Mouse (Mus musculus) left cerebral cortex, adult 11 months (tissue): Measurements from ENCODE around the gene Dazap2.
"Not testable (repeated sequence)": the region's sequence is repeated elsewhere in the genome, so short reads cannot be mapped to it uniquely, and the experiment has no call there.

ENCODE experiments used
- DNase-seq: peaks from one replicate; pipeline ENCODE4 v3.0.0; 2022; ENCODE audit warnings: low spot score

Gene Dazap2

DNA sequence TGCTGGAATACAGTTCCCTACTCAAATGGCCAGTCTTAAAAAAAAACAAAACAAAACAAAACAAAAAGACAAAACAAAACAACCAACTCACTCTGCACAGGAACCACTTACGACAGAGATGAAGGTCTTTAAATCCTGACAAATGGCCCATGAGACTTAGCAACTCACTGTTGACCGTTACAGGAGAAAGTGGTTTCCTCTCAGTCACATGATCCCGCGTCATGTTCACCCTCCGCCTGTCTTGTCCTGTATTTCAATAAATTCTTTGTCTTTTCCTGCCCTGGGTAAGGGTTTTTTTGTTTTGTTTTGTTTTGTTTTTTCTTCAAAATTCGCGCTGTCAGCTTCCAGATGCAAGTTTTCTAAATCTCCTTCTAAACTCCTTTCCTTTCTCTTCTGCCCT, 3.2 kb upstream of the Dazap2 start:
- no peak for DNase-seq

GRCm38 (mm10) chr15:100612432-100612831, 2.7 kb upstream of the Dazap2 start:
- DNase-seq, result no peak

- peak; percentile 45 for DNase-seq
Observed at GRCm38 (mm10) chr15:100613584-100613983, 1.6 kb upstream of the Dazap2 start.

DNA sequence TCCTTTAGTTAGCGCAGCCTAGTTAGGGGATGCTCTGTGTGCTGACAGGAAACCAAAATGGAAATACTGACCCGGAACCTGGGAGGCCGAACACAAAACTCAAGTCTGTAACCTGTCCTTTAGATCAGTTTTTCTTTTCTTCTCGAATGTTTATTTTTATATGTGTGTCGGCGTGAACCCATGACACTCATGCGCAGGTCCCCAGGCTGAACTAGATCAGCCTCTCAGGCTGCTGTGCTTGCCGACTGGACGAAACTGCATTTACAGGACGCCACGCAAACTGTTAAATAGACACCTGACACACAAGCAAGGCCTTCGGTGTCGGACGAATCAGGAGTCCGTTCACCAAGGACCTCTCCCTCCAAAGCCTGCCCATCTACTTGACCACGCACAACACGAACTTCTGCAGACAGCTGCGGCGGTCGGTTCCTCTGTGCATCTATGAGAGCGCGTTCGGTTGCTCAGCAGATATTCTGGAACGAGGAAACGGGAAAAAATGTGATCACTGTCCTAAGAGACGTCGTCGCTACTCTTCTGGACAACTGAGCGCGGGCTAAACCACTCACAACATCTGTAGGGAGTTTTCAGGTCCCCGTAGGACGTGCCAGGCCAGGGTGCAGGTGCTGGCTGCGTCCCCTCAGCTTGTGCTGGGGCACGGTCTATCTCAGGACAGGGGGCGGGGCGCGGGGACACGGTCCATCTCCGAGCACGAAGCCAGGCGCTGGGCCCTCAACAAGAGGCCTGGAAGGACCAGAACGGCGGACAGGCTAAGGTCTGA, 742 bp upstream of the Dazap2 start:
- DNase-seq, result peak; percentile 33

- peak; percentile 78 for DNase-seq
Observed at GRCm38 (mm10) chr15:100615825-100616220, 674 bp downstream of the Dazap2 start.

DNA sequence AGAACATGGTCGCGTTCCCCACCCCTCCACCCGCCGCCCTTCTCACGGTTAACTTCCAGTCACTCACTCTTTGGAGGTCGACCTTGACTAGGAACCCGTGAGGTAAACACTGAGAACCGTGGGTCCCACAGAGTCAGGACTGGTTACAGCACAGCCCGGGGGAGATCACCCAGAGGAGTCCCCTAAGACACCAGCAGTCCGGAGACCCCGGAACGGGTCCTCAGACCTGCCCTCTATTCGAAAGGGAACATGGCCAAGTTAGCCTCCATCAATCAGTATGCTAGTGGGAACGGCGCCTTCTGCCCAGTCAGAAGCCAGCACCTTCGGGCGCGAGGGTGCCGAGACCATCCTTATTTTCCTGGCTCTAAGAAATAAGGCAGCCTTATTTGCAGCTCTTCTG, 1.1 kb downstream of the Dazap2 start:
- DNase-seq, result no peak

DNA sequence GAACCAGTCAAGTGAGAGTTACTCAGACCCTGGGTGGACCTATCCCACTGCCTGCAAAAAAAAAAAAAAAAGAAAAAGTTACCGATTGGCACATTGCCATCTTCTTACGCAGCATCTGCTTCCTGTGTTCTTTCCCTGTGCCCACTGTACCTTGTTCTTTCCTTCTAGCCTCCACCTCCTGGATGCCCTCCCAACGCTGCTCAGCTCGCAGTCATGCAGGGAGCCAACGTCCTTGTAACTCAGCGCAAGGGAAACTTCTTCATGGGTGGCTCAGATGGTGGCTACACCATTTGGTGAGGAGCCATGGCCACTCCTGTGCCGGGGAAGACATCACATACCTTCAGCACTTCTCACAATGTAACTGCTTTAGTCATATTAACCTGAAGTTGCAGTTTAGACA, 4.1 kb downstream of the Dazap2 start:
- DNase-seq, result no peak

- DNase-seq, result not testable (repeated sequence)
Observed at GRCm38 (mm10) chr15:100621671-100622070, 6.5 kb downstream of the Dazap2 start.

DNA sequence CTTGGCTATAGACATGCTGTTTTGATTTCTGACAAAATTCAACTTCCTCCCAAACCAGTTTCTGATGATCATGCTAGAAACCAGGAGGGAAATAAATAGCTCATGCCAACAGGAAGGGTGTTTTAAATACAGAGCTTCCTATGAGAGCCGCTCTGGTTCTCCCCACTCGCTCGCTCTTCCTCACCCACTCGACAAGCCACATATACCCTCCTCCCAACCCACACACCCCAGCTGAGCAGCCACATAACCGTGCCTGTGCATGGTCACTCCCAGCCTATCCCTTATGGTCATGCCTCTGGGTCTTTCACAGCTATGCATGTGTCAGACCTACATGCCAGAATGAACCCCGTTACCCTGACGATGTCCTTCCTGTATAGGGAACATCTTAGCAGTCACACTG, 7.0 kb downstream of the Dazap2 start:
- DNase-seq, result no peak

GRCm38 (mm10) chr15:100623754-100624153, 8.6 kb downstream of the Dazap2 start:
- no peak for DNase-seq

- no peak for DNase-seq
Observed at GRCm38 (mm10) chr15:100624435-100624834, 9.3 kb downstream of the Dazap2 start.

GRCm38 (mm10) chr15:100627287-100627686, 12.1 kb downstream of the Dazap2 start:
- no peak for DNase-seq

- DNase-seq, result no peak
Observed at GRCm38 (mm10) chr15:100627774-100628370, 12.7 kb downstream of the Dazap2 start.

DNA sequence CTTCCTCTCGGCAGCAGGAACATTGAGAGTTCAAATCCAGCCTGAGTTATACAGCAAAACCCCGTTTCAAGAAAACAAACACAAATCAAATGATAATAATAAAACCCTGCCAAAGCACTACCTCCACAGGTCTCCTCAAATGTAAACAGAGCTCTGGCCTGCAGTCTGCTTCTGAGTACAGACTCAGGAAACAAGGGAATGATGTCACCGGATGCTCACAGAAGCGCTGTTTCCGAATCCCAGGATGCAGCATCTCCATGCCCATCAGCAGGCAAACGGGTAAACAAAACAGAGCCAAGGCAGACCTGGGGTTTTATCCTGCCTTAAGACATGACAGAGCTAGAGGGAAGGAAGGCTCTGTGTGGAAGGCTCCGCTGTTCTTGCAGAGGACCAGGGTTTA, 13.6 kb downstream of the Dazap2 start:
- DNase-seq, result no peak

DNA sequence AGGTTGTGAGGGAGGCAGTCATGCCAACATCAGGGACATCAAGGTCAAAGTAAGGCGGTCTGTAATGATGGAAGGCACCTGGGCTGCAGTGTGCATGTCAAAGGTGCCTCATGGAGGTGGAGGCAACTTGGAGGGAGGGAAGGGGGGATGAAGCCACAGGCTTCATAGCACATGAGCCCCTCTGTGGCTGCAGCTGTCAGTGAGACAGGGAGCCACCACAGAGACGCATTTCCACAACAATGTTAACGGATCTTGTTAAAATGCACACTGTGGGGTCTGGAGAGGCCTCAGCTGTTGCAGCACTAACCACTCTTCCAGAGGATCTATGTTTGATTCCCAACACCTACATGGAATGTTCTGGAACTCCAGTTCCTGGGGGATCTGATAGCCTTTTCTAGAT, 15.0 kb downstream of the Dazap2 start:
- DNase-seq, result no peak

DNA sequence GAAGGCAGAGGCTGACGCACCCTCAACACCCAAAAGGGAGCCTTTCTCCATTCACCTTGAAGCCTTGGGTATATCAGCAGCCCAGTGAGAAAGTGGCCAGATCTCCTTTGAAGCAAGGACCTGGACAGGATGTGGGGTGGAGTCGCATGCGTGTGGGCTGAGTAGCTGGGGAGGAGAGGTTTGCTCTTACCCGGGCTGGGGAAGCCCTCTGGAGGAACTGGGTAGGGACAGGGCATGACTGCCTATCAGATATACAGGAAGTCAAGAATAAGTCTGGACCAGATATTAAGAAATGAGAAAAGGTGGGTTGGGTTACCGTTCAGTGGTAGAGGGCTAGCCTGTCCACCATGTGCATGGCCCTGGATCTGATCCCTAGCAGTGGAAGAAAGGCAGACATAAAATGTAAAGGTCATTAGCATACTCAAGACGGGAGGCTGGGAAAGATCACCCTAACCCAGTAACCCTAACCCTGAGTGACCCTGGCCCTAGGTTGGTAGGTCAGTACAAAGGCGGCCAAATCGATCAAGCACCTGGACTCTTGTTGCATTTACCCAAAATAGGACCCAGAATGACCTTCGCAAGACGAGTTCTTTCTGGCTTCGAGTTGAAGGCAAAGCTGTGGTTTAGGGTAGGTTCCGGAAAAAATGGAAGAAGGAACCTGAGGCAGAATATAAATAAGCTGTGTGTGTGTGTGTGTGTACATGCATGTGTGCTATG, 16.5 kb downstream of the Dazap2 start:
- DNase-seq, result no peak

DNA sequence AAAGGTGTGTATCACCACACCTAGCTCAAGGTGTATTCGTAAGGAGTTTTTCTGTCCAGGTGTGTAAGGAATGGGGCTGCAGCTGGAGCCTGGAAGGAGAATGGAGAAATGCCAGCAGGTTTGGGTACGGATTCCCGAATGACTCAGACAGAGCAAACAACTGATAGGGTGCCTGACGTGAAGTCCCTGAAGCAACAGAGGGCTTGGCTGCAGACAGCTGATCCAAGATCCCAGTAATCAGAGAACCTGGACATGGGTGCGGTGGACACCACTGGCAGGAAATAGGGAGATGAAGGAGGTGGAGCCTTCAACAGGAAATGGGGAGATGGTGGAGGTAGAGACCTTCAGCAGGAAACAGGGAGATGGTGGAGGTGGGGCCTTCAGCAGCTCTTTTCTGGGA, 17.2 kb downstream of the Dazap2 start:
- no peak for DNase-seq

DNA sequence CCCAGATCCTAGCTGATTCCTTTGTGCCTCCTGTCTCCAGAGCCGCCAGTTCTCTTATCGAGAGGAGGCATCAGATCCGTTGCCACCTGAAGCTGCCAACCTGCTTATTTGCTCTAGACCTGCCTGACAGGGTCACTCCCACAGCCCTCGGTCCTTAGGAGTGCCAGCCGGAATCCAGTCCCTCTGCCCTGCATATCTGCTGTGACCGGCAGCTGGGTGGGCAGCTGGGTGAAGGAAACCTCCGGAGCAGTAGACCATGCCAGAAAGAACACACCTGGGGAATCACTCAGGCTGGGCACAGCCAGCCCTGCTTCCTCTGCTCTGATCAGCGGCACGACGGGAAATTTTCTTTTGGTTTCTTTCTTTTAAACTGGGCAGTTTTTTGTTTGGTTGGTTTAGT, 18.2 kb downstream of the Dazap2 start:
- no peak for DNase-seq

DNA sequence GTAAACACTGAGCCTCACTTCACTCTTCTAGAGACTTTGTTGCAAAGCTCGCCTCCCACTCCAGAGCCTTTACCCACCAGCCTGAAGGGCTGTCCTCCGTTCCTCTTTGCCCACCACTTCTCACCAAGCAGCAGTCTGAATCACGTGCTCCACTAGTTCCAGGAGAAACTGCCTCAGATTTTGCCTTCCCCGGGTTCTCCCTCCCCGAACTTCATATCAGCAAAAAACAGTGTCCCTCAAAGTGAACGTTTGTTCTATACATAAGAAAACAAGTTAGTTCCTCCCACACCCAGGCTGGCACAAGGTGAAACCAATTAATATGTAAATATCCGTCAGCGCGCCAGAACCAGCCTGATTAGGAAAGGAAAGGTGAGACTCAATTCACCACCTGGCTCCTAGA, 20.1 kb downstream of the Dazap2 start:
- DNase-seq, result no peak

DNA sequence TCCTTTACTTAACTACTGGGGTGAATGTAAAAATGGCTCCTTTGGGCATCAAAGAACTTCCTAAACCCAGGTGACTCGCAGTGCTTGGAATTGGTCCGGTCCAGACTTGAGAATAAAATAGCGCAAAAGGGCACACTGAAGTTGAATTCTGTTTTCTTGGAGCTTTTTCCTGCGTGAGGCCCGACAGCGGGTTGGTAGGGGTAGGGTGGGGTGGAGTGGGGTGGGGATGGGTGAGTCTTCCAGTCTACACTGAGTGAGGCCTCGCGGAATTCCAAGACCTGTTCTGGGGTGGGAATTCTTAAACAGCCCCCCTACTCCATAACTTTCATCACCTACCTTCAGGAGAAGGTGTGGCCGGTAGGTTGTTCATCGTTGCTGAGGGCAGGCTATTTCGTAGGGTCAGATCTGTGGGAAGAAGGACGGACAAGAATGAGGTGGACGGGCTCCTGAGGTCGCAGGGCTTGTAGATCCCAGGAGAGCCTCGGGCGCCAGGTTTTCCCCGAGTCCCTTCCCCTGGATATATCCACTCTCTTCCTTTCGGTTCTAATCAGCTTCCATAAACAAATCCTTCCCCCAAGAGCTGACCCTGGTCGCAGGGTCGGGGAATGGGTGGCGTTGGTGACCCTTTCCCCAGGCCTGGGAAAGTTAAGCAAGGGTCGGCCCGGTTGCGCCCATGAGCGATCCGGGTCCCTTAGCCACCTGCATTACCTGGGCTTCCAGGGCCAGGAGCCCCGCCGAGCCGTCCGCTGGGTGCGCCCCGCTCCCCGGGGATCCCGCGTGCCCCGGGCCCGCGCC, 20.9 kb downstream of the Dazap2 start:
- DNase-seq, result no peak

DNA sequence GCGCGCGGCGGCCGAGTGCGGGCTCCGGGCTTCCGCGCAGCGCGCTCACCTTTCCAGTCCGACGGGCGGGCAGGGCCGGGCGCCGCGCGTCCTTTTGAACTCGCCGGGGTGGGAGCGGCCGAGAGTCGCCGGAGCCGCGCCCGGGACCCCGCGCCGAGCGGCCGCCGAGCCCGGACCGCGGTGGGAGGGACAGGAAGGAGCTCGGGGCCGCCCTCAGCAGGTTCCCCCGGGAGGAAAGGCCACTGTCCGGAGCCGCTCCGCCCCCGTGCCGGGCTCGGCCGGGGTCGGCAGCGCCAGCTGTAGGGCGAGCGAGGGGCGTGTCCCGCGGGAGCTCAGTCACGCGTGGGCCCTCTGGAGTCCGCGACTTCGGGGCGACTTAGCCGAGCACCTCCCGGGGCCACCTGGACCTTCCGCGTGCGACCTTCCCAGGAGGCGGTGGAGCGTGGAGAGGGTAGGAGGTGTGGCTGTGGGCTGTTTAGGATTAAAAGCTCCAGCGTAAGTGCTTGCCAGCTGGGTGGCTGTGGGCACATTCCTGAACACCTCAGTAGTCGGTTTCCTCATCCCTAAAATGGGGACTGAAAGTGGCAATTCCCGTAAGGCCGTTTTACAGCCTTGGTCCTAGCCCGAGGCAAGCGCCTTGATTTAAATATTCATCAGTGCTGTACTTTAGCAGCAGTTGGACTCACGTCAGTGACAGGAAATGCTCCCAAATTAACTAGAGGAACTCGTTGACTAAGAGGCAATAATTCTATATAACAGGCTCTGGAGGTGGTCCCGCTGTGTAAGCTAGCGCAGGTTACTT, 21.8 kb downstream of the Dazap2 start, which contains the start of gene Smagp:
Gene Smagp (minus strand): TSS at position 241 of the 802 bp plus-strand sequence.
- no peak for DNase-seq
